Mouse (Mus musculus): ENCODE measurements at regions not wholly inside any gene's neighbourhood (a gene's known extent, or its start where the extent isn't known, plus 50 kb on each side); places are given as distances from the start of the nearest gene placed in this dataset.

GRCm38 (mm10) chr13:44394016-44394415 lies 335.3 kb upstream of the Jarid2 start:
- DNase-seq (ENCODE audit: low read depth, low spot score): no peak

- no peak for DNase-seq (ENCODE audit: low read depth, low spot score)
Observed at GRCm38 (mm10) chr13:44398613-44399369, 330.5 kb upstream of the Jarid2 start.

- no peak for DNase-seq (ENCODE audit: low read depth, low spot score)
Observed at GRCm38 (mm10) chr13:44399370-44399685, 329.9 kb upstream of the Jarid2 start.

GRCm38 (mm10) chr13:44399831-44400321 lies 329.4 kb upstream of the Jarid2 start:
- no peak for DNase-seq (ENCODE audit: low read depth, low spot score)

- no peak for DNase-seq (ENCODE audit: low read depth, low spot score)
Observed at GRCm38 (mm10) chr13:44404010-44404575, 325.2 kb upstream of the Jarid2 start.

GRCm38 (mm10) chr13:44407307-44407706 lies 322.0 kb upstream of the Jarid2 start:
- DNase-seq (ENCODE audit: low read depth, low spot score): no peak

GRCm38 (mm10) chr13:44408619-44408959 lies 320.7 kb upstream of the Jarid2 start:
- no peak for DNase-seq (ENCODE audit: low read depth, low spot score)

GRCm38 (mm10) chr13:44408960-44409719 lies 320.1 kb upstream of the Jarid2 start:
- no peak for DNase-seq (ENCODE audit: low read depth, low spot score)

GRCm38 (mm10) chr13:44409720-44410047 lies 319.6 kb upstream of the Jarid2 start:
- DNase-seq (ENCODE audit: low read depth, low spot score): no peak

- no peak for DNase-seq (ENCODE audit: low read depth, low spot score)
Observed at GRCm38 (mm10) chr13:44411781-44412496, 317.3 kb upstream of the Jarid2 start.

GRCm38 (mm10) chr13:44413305-44413704 lies 316.0 kb upstream of the Jarid2 start:
- DNase-seq (ENCODE audit: low read depth, low spot score): no peak

GRCm38 (mm10) chr13:44415971-44416370 lies 313.3 kb upstream of the Jarid2 start:
- no peak for DNase-seq (ENCODE audit: low read depth, low spot score)

- DNase-seq (ENCODE audit: low read depth, low spot score): no peak
Observed at GRCm38 (mm10) chr13:44416986-44417385, 312.3 kb upstream of the Jarid2 start.

GRCm38 (mm10) chr13:44419056-44419455 lies 310.2 kb upstream of the Jarid2 start:
- DNase-seq (ENCODE audit: low read depth, low spot score): no peak

- DNase-seq (ENCODE audit: low read depth, low spot score): no peak
Observed at GRCm38 (mm10) chr13:44419472-44420226, 309.6 kb upstream of the Jarid2 start.

GRCm38 (mm10) chr13:44420227-44420592 lies 309.1 kb upstream of the Jarid2 start:
- no peak for DNase-seq (ENCODE audit: low read depth, low spot score)

- no peak for DNase-seq (ENCODE audit: low read depth, low spot score)
Observed at GRCm38 (mm10) chr13:44420941-44421340, 308.3 kb upstream of the Jarid2 start.

- DNase-seq (ENCODE audit: low read depth, low spot score): no peak
Observed at GRCm38 (mm10) chr13:44421426-44421825, 307.8 kb upstream of the Jarid2 start.

GRCm38 (mm10) chr13:44421922-44422321 lies 307.4 kb upstream of the Jarid2 start:
- no peak for DNase-seq (ENCODE audit: low read depth, low spot score)

GRCm38 (mm10) chr13:44430492-44430891 lies 298.8 kb upstream of the Jarid2 start:
- no peak for DNase-seq (ENCODE audit: low read depth, low spot score)

GRCm38 (mm10) chr13:44437709-44438108 lies 291.6 kb upstream of the Jarid2 start:
- no peak for DNase-seq (ENCODE audit: low read depth, low spot score)

- no peak for DNase-seq (ENCODE audit: low read depth, low spot score)
Observed at GRCm38 (mm10) chr13:44441061-44441460, 288.2 kb upstream of the Jarid2 start.

All from c-Kit-negative CD71-positive TER-119-positive erythroid progenitor cells, embryonic 14.5 days (primary cell).